Mouse (Mus musculus): Measurements from ENCODE around the gene Kalrn.
"Not testable (repeated sequence)": the region's sequence is repeated elsewhere in the genome, so short reads cannot be mapped to it uniquely, and the experiment has no call there.

The Kalrn gene

DNA sequence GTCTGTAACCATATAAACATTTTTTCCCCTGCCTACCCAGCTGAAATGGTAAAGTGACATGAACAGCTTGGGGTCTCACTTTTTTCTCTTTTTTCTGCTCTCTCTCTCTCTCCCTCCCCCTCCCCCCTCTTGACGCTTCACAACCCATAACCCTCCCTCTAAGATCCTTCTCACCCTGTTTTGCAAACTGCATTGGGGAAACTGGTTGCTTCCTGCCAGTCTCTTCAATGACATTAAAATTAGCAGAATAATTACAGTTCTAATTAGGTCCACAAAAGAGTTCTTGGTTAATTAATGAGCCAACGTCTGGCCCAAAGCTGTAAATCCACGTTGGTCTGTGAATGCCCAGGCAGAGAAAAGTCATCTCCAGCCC, 478.3 kb downstream of the Kalrn start:
- DNase-seq = no peak

- no peak for DNase-seq
Observed at GRCm38 (mm10) chr16:34094446-34095092, 478.8 kb downstream of the Kalrn start.

DNA sequence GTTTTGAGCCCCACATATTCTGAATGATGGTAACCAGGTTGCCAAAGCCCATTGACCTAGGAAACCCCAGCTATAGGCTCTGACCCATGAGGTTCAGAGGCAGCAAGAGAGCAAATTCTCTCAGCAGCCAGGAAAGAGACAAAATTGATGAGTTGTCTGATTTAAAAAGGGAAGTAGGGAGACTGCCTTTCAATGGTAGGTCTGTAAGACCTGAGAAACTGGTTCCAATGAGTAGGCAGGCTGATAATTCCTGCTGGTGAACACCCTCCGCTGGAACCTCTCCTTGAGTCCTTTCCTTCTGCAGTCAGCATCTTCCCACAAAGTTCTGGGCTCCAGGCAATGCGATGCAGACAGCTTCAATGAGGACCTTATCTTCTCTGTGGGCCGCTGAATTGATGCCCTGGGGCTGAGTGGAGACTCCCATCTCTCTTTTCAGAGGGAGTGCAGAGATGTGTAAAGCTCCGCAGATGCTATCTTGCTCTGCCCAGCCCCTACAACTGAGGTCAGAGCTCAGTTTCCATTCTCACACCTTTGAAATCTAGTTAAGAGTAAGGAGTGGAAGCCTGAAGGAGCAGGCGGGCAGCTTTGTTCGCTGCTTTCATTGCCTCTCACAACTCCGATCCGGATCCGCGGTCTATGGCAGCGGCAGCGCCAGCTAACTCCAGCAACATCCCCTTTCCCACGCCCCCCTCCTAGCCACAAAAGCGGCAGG, 479.4 kb downstream of the Kalrn start:
- DNase-seq = no peak

GRCm38 (mm10) chr16:34089528-34090095, 483.7 kb downstream of the Kalrn start:
- no peak for DNase-seq

- no peak for DNase-seq
Observed at GRCm38 (mm10) chr16:34089022-34089421, 484.3 kb downstream of the Kalrn start.

GRCm38 (mm10) chr16:34088331-34088730, 485.0 kb downstream of the Kalrn start:
- no peak for DNase-seq

- no peak for DNase-seq
Observed at GRCm38 (mm10) chr16:34084135-34084920, 489.0 kb downstream of the Kalrn start.

DNA sequence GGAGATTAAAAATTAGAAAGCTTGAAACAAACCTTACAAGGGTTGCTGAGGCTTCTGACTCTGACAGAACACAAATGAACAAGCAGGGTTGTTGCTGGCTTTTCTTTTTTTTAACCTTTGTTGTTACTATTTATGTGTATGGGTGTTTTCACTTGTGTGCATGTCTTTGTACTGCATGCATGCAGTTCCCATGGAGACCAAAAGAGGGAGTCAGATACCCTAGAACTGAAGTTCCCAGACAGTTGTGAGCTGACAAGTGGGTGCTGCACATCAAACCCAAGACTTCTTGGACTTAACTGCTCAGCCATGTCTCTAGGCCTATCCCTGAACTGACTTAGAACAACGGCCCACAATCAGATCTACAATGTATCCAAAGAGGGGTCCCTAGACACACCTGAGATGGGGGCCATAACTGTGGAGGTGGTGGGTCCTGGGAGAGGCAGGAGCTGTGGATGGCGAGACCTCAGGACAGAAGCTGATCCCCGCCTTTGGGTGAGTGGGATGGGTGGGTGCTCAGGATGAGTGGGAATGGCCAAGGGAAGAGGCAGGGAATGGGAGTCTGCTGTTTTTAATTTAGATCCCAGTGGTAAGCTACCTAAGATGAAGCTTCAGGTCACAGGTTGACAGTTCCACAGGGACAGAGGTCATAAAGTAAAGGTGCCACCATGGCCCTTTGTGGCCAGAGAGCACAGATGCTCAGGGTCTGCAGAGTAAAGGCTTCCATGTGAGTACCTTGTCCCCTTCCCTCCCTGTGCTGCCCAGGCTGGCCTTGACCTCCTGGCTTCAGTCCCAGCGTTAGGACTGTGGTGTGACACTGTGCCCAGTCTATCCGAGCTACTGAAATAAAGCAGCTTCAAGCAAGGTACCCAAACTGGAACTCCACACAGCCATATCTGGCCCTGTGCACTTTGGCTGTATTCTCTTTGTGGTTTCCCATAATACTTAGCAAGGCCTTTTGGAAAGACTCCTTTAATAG, 490.6 kb downstream of the Kalrn start:
- no peak for DNase-seq

DNA sequence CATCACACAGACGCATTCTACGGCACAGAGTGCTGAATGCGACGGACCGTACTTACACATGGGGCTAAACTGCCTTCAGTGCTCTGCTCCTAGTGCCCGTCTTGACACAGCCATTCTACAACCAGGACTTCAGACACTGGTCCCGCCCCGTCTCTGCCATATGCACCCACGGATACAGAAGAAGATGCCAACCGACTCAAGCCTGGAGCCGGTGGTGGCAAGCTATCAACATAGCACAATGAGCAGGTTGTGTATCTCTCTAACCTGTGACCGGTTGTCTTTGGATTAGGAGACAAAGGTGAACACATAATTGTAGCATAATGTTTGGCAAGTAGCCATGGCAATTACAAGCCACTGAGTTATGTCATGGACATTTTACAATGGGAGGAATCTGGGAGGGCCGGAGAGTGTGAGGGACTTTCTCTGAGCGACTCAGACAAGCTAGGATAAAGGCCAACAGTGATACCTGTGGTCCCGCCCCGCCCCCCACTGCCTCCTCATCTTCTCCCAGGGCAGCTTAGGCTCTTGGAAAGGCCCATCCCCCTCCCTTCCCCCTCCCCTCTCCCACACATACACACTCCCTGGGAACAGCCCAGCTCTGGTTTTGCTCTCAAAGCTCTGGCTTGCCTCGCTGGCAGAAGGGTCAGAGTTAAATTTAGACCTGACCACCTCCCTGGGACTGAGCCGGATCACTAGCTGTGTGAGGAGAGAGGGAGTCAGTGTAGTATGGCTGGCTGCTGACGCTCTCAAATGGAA, 491.5 kb downstream of the Kalrn start:
- no peak for DNase-seq

- not testable (repeated sequence) for DNase-seq
Observed at GRCm38 (mm10) chr16:34081314-34081682, 492.0 kb downstream of the Kalrn start.

DNA sequence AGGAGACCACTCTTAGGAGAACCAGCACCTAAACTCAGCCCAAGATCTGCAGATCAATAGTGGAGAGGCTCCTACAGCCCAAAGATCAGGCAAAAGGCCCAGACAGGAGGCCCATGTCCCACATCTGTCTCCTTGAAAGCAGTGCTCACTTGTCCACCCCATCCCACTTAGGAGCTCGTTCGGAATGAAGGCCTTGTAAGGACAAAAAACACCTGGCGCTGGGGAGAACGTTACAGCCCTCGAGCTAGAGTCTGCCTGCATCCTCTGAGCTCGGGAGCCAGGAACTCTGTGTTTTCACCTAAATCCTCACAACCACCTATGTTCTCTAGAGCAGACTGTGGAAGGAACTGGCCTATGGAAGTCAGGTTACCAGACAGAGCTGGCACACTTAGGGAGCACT, 492.5 kb downstream of the Kalrn start:
- DNase-seq = no peak

DNA sequence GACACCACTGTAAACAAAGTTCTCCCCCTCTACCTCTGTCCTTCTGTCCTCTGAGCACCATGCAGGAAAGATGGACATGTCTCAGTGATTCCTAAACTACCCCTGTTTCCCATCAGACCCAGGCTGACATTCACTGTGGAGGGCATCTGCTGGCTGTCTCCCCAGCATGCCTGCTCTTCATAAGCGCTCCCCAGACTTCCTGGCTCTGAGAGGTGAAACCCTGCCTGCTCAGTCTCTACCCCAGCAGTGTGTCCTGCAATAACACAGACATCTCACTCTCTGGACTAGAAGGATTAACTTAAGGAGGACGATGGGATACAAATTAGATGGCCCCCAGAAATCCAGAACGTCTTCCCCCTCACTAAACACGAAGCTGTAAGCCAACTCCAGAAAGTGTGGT, 493.8 kb downstream of the Kalrn start:
- DNase-seq = no peak

DNA sequence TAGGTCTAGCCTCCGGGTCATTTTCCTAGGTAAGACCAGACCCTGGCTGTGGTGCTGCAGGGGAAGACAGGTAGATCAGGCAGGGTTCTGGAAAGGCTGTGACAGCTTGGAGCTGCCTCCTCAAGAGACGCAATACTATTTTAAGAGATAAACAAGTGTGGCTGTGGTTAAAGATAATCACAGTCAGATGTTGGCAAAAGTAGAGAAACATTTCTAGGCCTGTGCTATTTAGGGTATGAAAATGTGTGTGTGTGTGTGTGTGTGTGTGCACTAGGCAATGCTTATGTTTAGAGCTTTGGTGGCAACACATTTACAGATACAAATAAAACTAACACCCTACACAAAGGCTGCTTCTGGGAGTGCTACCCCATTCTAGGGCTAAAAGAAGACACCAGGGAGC, 494.6 kb downstream of the Kalrn start:
- DNase-seq = no peak

DNA sequence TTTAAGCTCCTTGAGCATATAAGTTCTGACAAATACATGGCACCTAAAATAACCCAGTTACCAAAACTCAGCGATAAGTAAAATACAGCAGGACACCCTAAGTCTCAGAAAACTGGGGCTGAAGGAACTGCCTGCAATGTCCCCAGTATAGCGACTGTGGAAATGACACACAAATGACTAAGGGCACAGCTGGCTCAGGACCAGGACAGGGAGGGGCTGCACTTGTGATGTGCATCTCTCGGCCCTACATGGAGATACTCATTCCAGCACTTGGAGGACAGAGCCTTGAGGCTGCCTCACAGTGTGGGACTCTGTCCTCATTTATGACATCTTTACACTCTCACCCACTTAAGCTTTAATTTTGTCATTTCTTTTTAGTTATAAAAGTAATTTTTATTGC, 497.2 kb downstream of the Kalrn start:
- DNase-seq = no peak

DNA sequence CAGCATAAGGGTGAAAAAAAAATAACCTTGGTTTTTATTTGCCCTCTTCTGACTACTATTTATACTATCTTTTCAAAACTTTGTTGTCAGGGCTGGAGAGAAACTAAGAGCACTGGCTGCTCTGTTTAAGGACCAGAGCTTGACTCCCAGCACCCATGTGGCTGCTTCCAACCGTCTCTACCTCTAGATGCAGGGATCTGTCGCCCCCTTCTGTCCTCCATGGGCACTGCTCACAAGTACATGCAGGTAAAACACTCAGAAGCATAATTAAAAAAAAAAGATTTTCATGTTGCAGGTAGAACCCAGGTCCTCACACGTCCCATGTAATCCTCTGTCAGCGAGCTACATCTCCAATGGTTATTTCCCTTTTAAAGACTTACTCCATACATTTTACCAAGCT, 499.4 kb downstream of the Kalrn start:
- DNase-seq = no peak

GRCm38 (mm10) chr16:34072136-34072535, 501.2 kb downstream of the Kalrn start:
- DNase-seq = no peak

- DNase-seq = no peak
Observed at GRCm38 (mm10) chr16:34071223-34071825, 502.0 kb downstream of the Kalrn start.

DNA sequence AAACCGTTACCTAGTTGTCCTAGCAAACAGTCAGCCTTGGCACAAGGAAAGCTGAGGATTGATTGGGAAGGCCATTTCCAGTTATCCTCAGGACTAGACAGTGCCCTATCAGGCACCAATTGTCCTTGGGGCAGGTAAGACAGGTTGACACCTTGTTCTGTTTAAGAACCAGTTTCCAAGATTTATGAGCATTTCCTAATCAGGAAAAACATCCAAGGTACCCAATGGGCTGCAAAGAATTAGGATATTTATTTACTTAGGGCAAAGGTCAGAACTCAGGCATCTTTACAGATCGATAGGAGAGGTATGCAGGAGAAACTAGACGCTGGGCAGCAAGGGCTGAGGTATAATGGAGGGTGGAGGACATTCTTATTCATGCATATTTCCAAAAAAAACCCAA, 503.9 kb downstream of the Kalrn start:
- no peak for DNase-seq

DNA sequence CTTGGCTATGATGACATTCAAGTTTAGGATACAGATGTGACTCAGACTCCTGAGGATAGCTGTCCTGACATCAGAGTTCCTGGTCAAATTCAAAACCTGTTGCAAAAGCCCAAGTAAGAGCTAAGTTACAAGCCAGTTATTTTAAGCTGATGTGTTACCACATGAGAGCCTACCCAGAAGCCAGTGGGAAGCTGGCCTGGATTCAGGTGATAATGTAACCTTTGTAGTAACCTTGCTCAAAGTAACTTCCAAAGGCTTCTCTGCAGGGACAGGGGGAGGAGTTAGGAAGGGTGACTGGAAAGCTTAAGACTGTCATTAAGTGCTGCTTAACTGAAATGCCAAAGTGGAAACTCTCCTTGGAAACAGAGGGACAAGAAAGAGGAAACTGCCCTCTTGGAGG, 506.4 kb downstream of the Kalrn start:
- DNase-seq = no peak

- no peak for DNase-seq
Observed at GRCm38 (mm10) chr16:34066376-34066775, 507.0 kb downstream of the Kalrn start.

DNA sequence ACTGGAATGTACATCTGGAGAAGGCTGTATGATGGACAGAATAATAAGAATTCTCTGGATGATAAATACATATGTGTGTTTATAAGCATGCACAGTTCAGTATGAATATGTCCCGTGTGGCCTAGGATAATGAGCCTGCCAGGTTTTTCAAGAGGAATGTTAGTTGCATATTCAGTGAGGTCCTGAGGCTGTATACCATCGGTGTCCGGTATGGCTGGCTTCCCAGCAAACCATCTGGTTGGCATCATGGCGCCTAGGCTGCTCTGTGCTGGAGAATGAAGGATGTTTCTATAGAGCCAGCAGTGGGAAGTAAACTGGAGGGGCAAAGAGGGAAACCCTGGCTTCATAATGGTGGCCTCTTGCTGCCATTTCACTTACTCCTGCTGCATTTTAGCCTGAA, 510.0 kb downstream of the Kalrn start:
- DNase-seq = peak; percentile 11

Data from cerebellum, adult 8-10 months (tissue).